Mouse (Mus musculus) mouse trophoblast stem cell (cell line): ENCODE results near the gene Trp53i11.

Source experiments
- in situ Hi-C, 2 experiments: fragments of 300-500 bp; cut with MseI, MboI; formaldehyde crosslinking; loops; 2 replicates in 1 of 2; 3 replicates in 1 of 2; pipeline ENCODE4 v1.15.1; 2025

Gene Trp53i11

DNA sequence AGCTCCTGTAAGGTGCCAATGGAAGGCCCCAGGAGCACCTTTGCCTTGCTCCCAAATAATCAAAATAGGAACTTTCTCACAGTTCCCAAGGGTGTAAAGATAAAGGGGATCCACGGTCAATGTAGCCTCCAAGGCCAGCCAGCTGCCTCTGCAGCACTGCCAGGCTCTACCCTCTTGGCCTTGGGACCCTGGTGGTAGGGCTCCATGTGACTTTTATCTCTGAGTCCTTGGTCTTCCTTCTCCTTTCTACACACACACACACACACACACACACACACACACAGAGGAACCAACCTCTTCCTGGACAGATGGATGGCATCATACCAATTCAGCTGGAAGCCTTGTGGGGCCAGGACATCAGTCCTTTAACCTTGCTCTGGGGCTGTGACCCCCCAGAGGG is 44.8 kb downstream of the Trp53i11 start:
- in situ Hi-C loops: loop anchor here (5.0 to 10.0 kb wide), 2 partner anchors 100 to 173 kb away; partner anchors contain the start of gene Tspan18 (in 1 of the 2)

DNA sequence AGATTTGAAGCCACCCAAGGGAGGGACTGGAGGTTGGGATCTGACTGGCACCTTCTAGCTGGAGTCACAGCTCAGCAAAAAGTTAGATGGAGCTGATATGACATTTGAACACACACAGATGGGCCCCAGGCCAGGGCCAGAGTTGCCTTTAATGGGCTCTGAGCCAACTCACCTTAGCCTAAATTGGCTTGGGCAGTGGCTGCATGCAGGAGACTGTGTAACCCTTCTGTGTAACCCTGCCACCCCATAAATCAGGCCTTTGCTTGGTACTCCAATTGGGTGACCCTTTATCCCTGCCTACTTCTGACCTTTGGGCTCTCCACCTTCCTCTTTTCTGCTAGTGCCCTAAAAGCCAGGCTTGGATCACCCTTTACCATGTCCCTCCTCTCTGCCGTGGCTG is 49.7 kb downstream of the Trp53i11 start:
- in situ Hi-C loops: loop anchor here in 1 of 2 experiments (10.0 kb wide), 1 partner anchor 168 kb away; no protein-coding TSS in a partner anchor

DNA sequence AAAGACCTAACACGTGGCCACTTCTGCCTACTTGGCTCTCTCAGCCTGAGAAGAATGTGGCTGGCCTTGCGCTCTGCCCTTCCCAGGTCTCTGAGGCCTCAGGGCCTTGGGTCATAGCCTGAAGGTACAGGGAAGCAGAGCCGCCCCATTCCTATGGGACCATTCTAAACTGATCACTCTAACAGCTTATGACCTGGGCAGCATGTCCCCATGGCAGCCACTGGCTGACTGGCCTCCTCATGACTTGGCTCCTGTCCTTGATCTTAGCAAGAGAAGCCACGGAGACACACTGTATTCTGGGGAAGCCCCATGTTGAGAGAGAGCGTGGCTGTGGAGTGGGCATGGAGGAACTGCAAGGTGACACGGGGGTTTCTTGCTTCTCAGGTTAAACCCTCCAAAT is 51.5 kb downstream of the Trp53i11 start:
- in situ Hi-C loops: loop anchor here in 1 of 2 experiments (10.0 kb wide), 1 partner anchor 166 kb away; no protein-coding TSS in a partner anchor

DNA sequence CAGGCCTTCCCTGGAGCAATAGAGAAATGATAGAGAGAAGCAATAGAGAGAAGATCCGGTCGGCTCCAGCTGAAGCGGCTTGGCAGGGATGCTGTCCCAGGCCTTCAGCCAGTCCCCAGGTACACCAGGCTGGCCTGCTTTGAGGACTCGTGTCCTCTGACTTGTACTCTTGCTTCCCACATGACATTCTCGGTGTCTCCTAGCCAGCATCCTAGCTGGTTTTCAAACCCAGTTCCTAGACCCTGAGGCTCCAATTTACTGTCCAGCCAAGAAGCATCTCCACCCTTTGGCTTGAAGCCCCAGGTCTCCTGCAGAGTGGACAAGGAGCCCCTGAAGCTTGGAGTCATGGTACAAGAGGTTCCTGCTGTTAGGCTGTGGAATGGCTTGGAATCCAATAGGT is 54.8 kb downstream of the Trp53i11 start:
- in situ Hi-C loops: no loop called here

DNA sequence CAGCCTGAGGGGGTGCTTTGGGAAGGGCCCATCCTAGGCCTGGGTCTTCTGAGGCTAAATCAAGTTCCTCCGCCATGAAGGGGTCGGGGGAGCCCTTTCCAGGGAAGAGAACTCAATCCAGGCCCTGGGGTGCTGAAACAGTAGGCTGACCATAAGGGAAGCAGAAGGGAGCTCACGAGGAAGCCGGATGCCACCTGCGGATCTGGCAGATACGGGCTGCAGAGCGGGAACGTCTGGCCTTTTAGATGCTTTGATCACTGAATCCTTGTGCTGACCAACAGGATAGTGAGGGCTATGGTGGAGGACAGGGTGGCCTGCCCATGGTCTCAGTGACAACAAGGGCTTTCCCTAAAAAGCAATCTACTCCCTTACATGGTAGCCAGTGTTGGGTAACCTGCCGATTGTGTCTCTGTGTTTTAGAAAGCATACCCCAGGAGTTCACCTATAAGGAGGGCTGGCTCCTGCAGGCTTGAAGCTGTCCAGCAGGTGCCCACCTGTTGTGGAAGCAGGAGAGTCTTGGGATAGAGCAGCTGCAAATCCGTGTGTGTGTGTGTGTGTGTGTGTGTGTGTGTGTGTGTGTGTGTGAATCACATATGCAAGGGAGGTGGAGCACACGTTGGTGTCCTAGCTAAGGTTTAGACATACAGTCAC is 56.2 kb downstream of the Trp53i11 start:
- in situ Hi-C loops: no loop called here

DNA sequence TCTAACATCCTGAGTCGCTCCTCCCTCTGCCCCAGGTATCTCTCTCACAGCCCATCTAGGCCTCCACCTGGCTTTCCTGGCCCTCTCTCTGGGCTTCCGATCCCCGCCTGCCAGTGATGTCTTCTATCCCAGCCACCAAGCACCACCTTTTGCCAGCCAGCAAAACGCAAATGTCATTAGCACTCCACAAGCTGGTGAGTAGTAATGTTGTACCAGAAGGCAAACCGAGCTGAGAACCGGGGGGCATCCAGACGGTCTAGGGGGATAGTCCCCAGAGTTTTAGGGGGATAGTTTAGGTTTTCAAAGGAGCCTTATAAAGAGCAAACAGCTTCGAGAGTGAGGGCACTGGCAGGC is 56.7 kb downstream of the Trp53i11 start:
- in situ Hi-C loops: no loop called here

DNA sequence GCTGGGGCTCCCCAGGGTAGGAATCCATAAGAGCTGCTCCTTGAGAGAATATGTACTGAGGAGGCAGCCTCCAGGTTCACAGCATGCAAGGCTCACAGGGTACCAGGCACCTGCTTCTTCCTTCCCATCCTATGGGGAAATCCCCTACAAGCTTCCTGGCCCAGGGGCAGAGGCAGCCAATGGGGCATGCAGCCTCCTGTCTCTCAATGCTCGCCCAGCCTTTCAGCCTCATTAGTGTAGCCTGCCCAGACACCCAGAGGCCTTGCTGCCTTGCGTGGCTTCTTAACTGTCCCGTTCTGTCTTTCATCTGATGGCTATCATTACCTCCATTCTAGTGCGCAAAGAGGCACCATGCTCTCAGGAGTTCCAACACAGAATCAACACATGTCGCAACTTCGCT is 61.7 kb downstream of the Trp53i11 start:
- in situ Hi-C loops: no loop called here

DNA sequence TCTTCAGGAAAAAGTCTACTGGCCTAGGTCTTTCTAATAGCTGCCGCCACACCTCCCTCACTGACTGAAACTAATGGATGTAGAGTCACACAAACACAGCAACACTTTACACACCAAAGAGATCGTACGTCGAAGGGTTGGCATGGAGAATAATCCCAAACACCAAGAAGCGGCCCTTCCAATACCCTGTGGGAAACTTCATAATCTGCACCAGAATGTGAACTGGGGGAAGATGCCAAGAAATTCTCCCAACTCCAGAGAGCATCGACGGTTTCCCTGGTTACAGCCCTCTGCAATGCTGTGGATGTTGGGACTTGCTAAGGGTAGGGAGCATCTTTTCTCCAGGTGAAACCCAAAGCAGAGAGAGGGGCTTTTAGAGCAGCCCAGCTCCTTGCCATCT is 63.3 kb downstream of the Trp53i11 start:
- in situ Hi-C loops: no loop called here
